Mouse (Mus musculus) neural tube, embryonic 10.5 days (tissue): ENCODE data around the gene Gtdc1.

Experiments
- DNase-seq: peaks from one replicate; pipeline ENCODE4 v3.0.0-alpha.2; 2017; ENCODE audit warnings: low spot score; ENCODE audit errors: extremely low spot score

Gtdc1 gene

GRCm38 (mm10) chr2:44924618-44925017 is 2.8 kb downstream of the Gtdc1 start:
- no peak for DNase-seq

GRCm38 (mm10) chr2:44923056-44923883 is 4.2 kb downstream of the Gtdc1 start:
- DNase-seq: no peak

- no peak for DNase-seq
Observed at GRCm38 (mm10) chr2:44922500-44922899, 5.0 kb downstream of the Gtdc1 start.

- no peak for DNase-seq
Observed at GRCm38 (mm10) chr2:44920471-44920870, 7.0 kb downstream of the Gtdc1 start.

- no peak for DNase-seq
Observed at GRCm38 (mm10) chr2:44919326-44919725, 8.1 kb downstream of the Gtdc1 start.

- DNase-seq: no peak
Observed at GRCm38 (mm10) chr2:44918737-44919136, 8.7 kb downstream of the Gtdc1 start.

GRCm38 (mm10) chr2:44916286-44916685 is 11.2 kb downstream of the Gtdc1 start:
- DNase-seq: no peak

GRCm38 (mm10) chr2:44897801-44898200 is 29.7 kb downstream of the Gtdc1 start:
- no peak for DNase-seq

GRCm38 (mm10) chr2:44873718-44874117 is 53.7 kb downstream of the Gtdc1 start:
- DNase-seq: no peak

GRCm38 (mm10) chr2:44864726-44865125 is 62.7 kb downstream of the Gtdc1 start:
- DNase-seq: no peak

- no peak for DNase-seq
Observed at GRCm38 (mm10) chr2:44854475-44854874, 73.0 kb downstream of the Gtdc1 start.

GRCm38 (mm10) chr2:44849666-44850065 is 77.8 kb downstream of the Gtdc1 start:
- DNase-seq: no peak

GRCm38 (mm10) chr2:44848156-44848555 is 79.3 kb downstream of the Gtdc1 start:
- DNase-seq: no peak

GRCm38 (mm10) chr2:44845424-44845823 is 82.0 kb downstream of the Gtdc1 start:
- no peak for DNase-seq

GRCm38 (mm10) chr2:44829753-44830152 is 97.7 kb downstream of the Gtdc1 start:
- no peak for DNase-seq

GRCm38 (mm10) chr2:44829346-44829745 is 98.1 kb downstream of the Gtdc1 start:
- no peak for DNase-seq

GRCm38 (mm10) chr2:44826609-44827008 is 100.8 kb downstream of the Gtdc1 start:
- DNase-seq: no peak

GRCm38 (mm10) chr2:44817787-44818186 is 109.7 kb downstream of the Gtdc1 start:
- DNase-seq: no peak

- DNase-seq: no peak
Observed at GRCm38 (mm10) chr2:44813729-44814128, 113.7 kb downstream of the Gtdc1 start.

GRCm38 (mm10) chr2:44804497-44804896 is 123.0 kb downstream of the Gtdc1 start:
- DNase-seq: no peak

- no peak for DNase-seq
Observed at GRCm38 (mm10) chr2:44801361-44801760, 126.1 kb downstream of the Gtdc1 start.

- DNase-seq: no peak
Observed at GRCm38 (mm10) chr2:44791840-44792239, 135.6 kb downstream of the Gtdc1 start.

- no peak for DNase-seq
Observed at GRCm38 (mm10) chr2:44791134-44791533, 136.3 kb downstream of the Gtdc1 start.
